8 mouse cellular contexts compared by ENCODE assay signal in the genomic region with DNA sequence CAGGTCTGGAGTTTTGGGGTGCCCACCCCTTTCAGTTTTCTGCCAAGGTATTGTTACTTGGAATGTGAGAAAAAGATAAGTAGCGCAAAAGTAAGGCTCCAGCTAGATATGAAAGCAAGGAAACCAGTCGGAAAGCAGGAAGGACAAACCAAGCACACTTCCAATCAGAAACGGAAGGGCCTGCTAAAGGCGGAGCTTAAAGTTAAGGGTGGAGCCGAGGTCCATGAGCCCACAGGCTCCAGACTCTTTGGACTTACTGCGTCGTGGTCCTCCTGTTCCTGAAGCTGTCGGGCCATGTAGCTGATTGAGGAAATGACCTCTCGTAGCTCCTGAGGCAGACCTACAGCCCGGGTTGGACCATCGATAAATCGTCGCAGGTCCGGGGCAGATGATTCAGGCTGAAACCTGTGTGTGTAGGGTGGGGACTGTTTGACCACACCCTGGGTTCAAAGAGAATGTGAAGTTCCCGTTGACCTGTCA. TPM values are rescaled to one million over a fixed set of nuclear protein-coding genes. Genes with fewer than 3 reads are reported as not detected.
DNase-seq lines count a peak whose midpoint lies in the region; ATAC-seq and TF ChIP-seq lines count a peak whose summit lies in the region.

No protein-coding gene starts in this region.

- WGBS in midbrain, embryonic 13.5 days = 47% methylated on average over 15 of the region's 15 CpGs
- 45% methylated on average over 15 of the region's 15 CpGs for WGBS in midbrain, embryonic 15.5 days
- 51% methylated on average over 15 of the region's 15 CpGs for WGBS in cerebellum, adult 2 months
- 46% methylated on average over 15 of the region's 15 CpGs for WGBS in midbrain, embryonic 16.5 days

- no peak for TF ChIP-seq POLR2A in cerebellum, adult 2 months (IDR thresholded peaks at IDR 0.05; ENCODE audit: borderline replicate concordance, insufficient read depth, low read length)

- H3K4me1 ChIP-seq in midbrain, embryonic 13.5 days (replicated peaks) = no peaks in the 10 kb centered on the region
- H3K4me1 ChIP-seq in midbrain, embryonic 15.5 days = no peaks in the 10 kb centered on the region
- no peaks in the 10 kb centered on the region for H3K4me1 ChIP-seq in cerebellum, adult 2 months (ENCODE audit: control insufficient read depth, insufficient read depth, low read length)
- no peaks in the 10 kb centered on the region for H3K4me1 ChIP-seq in midbrain, embryonic 16.5 days (ENCODE audit: control insufficient read depth, insufficient read depth, low read length)

- no peak overlapping the region for H3K27ac ChIP-seq in midbrain, embryonic 13.5 days
- H3K27ac ChIP-seq in midbrain, embryonic 15.5 days = no peak overlapping the region
- H3K27ac ChIP-seq in cerebellum, adult 2 months (ENCODE audit: insufficient read depth, low read length) = no peak overlapping the region
- no peak overlapping the region for H3K27ac ChIP-seq in midbrain, embryonic 16.5 days (ENCODE audit: low read length)

- DNase-seq in heart, adult 9 months (ENCODE audit: low spot score in 2 of 2) = peak; percentile 74 to 80
- DNase-seq in kidney, postnatal 36 days = peak; percentile 55 to 63
- DNase-seq in cerebellum, adult 2 months = no peak
- DNase-seq in right cerebral cortex, postnatal 4 days = no peak

- H3K27me3 ChIP-seq in midbrain, embryonic 13.5 days = 0 out of 2 replicates have a peak, but pooled peaks cover 3% of the 10 kb centered on the region
- no peaks in the 10 kb centered on the region for H3K27me3 ChIP-seq in midbrain, embryonic 15.5 days (replicated peaks)
- no peaks in the 10 kb centered on the region for H3K27me3 ChIP-seq in cerebellum, adult 2 months (ENCODE audit: control insufficient read depth, insufficient read depth, low read length)
- no peaks in the 10 kb centered on the region for H3K27me3 ChIP-seq in midbrain, embryonic 16.5 days (ENCODE audit: control insufficient read depth, insufficient read depth, low read depth, low read length)

- no peaks in the 10 kb centered on the region for H3K36me3 ChIP-seq in midbrain, embryonic 13.5 days
- H3K36me3 ChIP-seq in midbrain, embryonic 15.5 days (replicated peaks) = no peaks in the 10 kb centered on the region
- H3K36me3 ChIP-seq in midbrain, embryonic 16.5 days (ENCODE audit: control insufficient read depth, insufficient read depth, low read length) = no peaks in the 10 kb centered on the region

- TF ChIP-seq CTCF in cerebellum, adult 2 months (IDR thresholded peaks at IDR 0.05; ENCODE audit: borderline replicate concordance, insufficient read depth, low read depth, low read length) = no peak

- no peak overlapping the region for H3K9ac ChIP-seq in midbrain, embryonic 13.5 days (replicated peaks)
- no peak overlapping the region for H3K9ac ChIP-seq in midbrain, embryonic 15.5 days
- H3K9ac ChIP-seq in midbrain, embryonic 16.5 days (ENCODE audit: low read depth, low read length) = no peak overlapping the region

- no peaks in the 10 kb centered on the region for H3K9me3 ChIP-seq in midbrain, embryonic 13.5 days
- no peaks in the 10 kb centered on the region for H3K9me3 ChIP-seq in midbrain, embryonic 15.5 days
- H3K9me3 ChIP-seq in midbrain, embryonic 16.5 days (replicated peaks; ENCODE audit: control insufficient read depth, low read length, poor library complexity, severe bottlenecking) = no peaks in the 10 kb centered on the region

- H3K4me3 ChIP-seq in midbrain, embryonic 13.5 days (replicated peaks) = no peak overlapping the region
- H3K4me3 ChIP-seq in midbrain, embryonic 15.5 days = no peak overlapping the region
- H3K4me3 ChIP-seq in cerebellum, adult 2 months (replicated peaks; ENCODE audit: insufficient read depth, low read depth, low read length) = no peak overlapping the region
- H3K4me3 ChIP-seq in midbrain, embryonic 16.5 days (ENCODE audit: low read depth, low read length) = no peak overlapping the region

- H3K4me2 ChIP-seq in midbrain, embryonic 13.5 days (replicated peaks) = 0 out of 2 replicates have a peak overlapping the region, but pooled peaks have one; percentile 9
- no peak overlapping the region for H3K4me2 ChIP-seq in midbrain, embryonic 15.5 days
- no peak overlapping the region for H3K4me2 ChIP-seq in midbrain, embryonic 16.5 days (ENCODE audit: low read length)

- no peak for ATAC-seq in midbrain, embryonic 13.5 days
- no peak for ATAC-seq in midbrain, embryonic 15.5 days (replicated peaks)
- peak; percentile 96 for ATAC-seq in megakaryocyte progenitor cell, adult 5-6 weeks (replicated peaks; ENCODE audit: poor library complexity)
- ATAC-seq in midbrain, embryonic 16.5 days = no peak

RNA-seq across cellular contexts. Expression of gene Chrnb1, which starts 10.9 kb away (rescaled TPM):
- 0.83 and 0.85 TPM in 2 replicates for polyA plus RNA-seq in midbrain, embryonic 13.5 days (2015; fragmentation: Nextera tagmentation; extraction: Ambion mirVana)
- 0.98 and 1.2 TPM in 2 replicates for polyA plus RNA-seq in midbrain, embryonic 15.5 days (2015; fragmentation: Nextera tagmentation; extraction: Ambion mirVana)
- 0.24 and 1.6 TPM in 2 replicates for total RNA-seq in megakaryocyte progenitor cell, adult 5-6 weeks (2015)
- 0.04 and 0.44 TPM in 2 replicates for total RNA-seq in megakaryocyte progenitor cell, adult 5-6 weeks (2017)
- 1.6 and 2.9 TPM in 2 replicates for polyA plus RNA-seq in cerebellum, adult 2 months (2012; rRNA removed)
- polyA plus RNA-seq in midbrain, embryonic 16.5 days (2015; fragmentation: Nextera tagmentation; extraction: Ambion mirVana) = 1.4 and 1.6 TPM in 2 replicates

RNA-seq across cellular contexts. Expression of gene Fgf11, which starts 16.8 kb away (rescaled TPM):
- polyA plus RNA-seq in midbrain, embryonic 13.5 days (2015; fragmentation: Nextera tagmentation; extraction: Ambion mirVana) = 3.4 and 4.4 TPM in 2 replicates
- polyA plus RNA-seq in midbrain, embryonic 15.5 days (2015; fragmentation: Nextera tagmentation; extraction: Ambion mirVana) = 3.7 and 4.5 TPM in 2 replicates
- 0.22 and 0.52 TPM in 2 replicates for total RNA-seq in megakaryocyte progenitor cell, adult 5-6 weeks (2015)
- 0.21 and 0.41 TPM in 2 replicates for total RNA-seq in megakaryocyte progenitor cell, adult 5-6 weeks (2017)
- 47.0 and 49.4 TPM in 2 replicates for polyA plus RNA-seq in cerebellum, adult 2 months (2012; rRNA removed)
- 4.1 and 4.5 TPM in 2 replicates for polyA plus RNA-seq in midbrain, embryonic 16.5 days (2015; fragmentation: Nextera tagmentation; extraction: Ambion mirVana)

RNA-seq across cellular contexts. Expression of gene Zbtb4, which starts 19.1 kb away (rescaled TPM):
- 2.9 and 3.2 TPM in 2 replicates for polyA plus RNA-seq in midbrain, embryonic 13.5 days (2015; fragmentation: Nextera tagmentation; extraction: Ambion mirVana)
- 4.1 and 4.3 TPM in 2 replicates for polyA plus RNA-seq in midbrain, embryonic 15.5 days (2015; fragmentation: Nextera tagmentation; extraction: Ambion mirVana)
- total RNA-seq in megakaryocyte progenitor cell, adult 5-6 weeks (2015) = 1.3 and 1.5 TPM in 2 replicates
- total RNA-seq in megakaryocyte progenitor cell, adult 5-6 weeks (2017) = 0.51 and 0.54 TPM in 2 replicates
- polyA plus RNA-seq in cerebellum, adult 2 months (2012; rRNA removed) = 69.8 and 71.1 TPM in 2 replicates
- 4.2 and 5.2 TPM in 2 replicates for polyA plus RNA-seq in midbrain, embryonic 16.5 days (2015; fragmentation: Nextera tagmentation; extraction: Ambion mirVana)

RNA-seq across cellular contexts. Expression of gene Tmem102, which starts 20.6 kb away (rescaled TPM):
- 0.44 and 0.52 TPM in 2 replicates for polyA plus RNA-seq in midbrain, embryonic 13.5 days (2015; fragmentation: Nextera tagmentation; extraction: Ambion mirVana)
- 0.74 and 0.86 TPM in 2 replicates for polyA plus RNA-seq in midbrain, embryonic 15.5 days (2015; fragmentation: Nextera tagmentation; extraction: Ambion mirVana)
- total RNA-seq in megakaryocyte progenitor cell, adult 5-6 weeks (2015) = not detected in 2 replicates
- total RNA-seq in megakaryocyte progenitor cell, adult 5-6 weeks (2017) = not detected in 2 replicates
- 0.28 and 0.36 TPM in 2 replicates for polyA plus RNA-seq in cerebellum, adult 2 months (2012; rRNA removed)
- polyA plus RNA-seq in midbrain, embryonic 16.5 days (2015; fragmentation: Nextera tagmentation; extraction: Ambion mirVana) = 0.54 and 0.56 TPM in 2 replicates

RNA-seq across cellular contexts. Expression of gene Slc35g3, which starts 23.1 kb away (rescaled TPM):
- 0.31 TPM in 1 of 2 replicates, not detected in the other for polyA plus RNA-seq in midbrain, embryonic 13.5 days (2015; fragmentation: Nextera tagmentation; extraction: Ambion mirVana)
- polyA plus RNA-seq in midbrain, embryonic 15.5 days (2015; fragmentation: Nextera tagmentation; extraction: Ambion mirVana) = 0.17 and 0.26 TPM in 2 replicates
- total RNA-seq in megakaryocyte progenitor cell, adult 5-6 weeks (2015) = not detected in 2 replicates
- total RNA-seq in megakaryocyte progenitor cell, adult 5-6 weeks (2017) = not detected in 2 replicates
- polyA plus RNA-seq in cerebellum, adult 2 months (2012; rRNA removed) = not detected in 2 replicates
- 0.21 and 0.22 TPM in 2 replicates for polyA plus RNA-seq in midbrain, embryonic 16.5 days (2015; fragmentation: Nextera tagmentation; extraction: Ambion mirVana)

Comparison
In these comparisons a context has a peak if more than half of its experiments do, and no peak if none do; other contexts are left out.
1. DNase-seq: peak in heart, adult 9 months (2 of 2) and kidney, postnatal 36 days (2 of 2); none in cerebellum, adult 2 months (0 of 2) and right cerebral cortex, postnatal 4 days (single experiment).
2. RNA of gene Zbtb4, which starts 19.1 kb away (polyA plus RNA-seq): 69.8 to 71.1 TPM in cerebellum, adult 2 months; 4.2 to 5.2 TPM in midbrain, embryonic 16.5 days, 4.1 to 4.3 TPM in midbrain, embryonic 15.5 days and 2.9 to 3.2 TPM in midbrain, embryonic 13.5 days; every median in the first group is over 10 times any median in the second.